Mouse (Mus musculus): Measurements from ENCODE around the gene Palb2.
"Not testable (repeated sequence)": the region's sequence is repeated elsewhere in the genome, so short reads cannot be mapped to it uniquely, and the experiment has no call there.

Palb2 gene

GRCm38 (mm10) chr7:122101014-122101746, 31.6 kb downstream of the Palb2 start:
- in situ Hi-C loops (cut with MboI, MseI): not testable (repeated sequence)

DNA sequence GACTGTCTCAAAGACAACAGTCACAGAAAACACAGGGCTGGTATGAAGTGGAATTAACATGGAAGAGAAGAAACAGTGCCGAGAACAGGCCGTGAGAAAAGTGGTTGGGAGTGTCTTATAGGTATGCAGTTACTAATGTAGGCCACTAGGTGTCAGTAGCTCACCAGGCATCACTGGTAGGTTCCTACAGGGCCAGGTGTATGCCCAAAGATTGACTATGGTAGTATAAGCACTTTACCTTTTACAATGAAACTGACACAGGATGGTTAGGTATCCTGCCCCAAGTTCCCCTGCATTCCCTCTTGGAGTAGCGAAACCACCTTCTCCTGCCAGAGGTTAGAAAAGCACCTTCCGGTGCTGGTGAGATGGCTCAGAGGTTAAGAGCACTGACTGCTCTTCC, 33.6 kb downstream of the Palb2 start:
- in situ Hi-C loops (cut with MboI, MseI): no loop called here

DNA sequence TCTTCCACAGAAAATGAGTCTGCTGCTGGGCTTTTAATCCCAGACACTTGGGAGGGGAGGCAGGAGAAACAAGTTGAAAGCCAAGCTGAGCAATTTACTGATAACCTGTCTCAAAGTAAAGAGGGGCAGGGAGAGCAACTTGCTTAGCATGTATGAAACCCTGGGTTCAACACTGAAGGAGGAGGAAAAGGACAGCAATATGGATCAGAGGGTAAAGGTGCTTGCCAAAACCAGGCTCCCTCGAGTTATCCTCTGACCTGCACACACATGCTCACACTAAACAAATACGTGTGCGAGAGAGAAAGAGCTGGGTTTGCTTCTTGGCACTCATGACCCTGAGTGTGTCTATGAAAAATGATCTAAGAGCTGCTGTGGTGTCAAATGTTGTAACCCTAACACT, 34.8 kb downstream of the Palb2 start:
- in situ Hi-C loops (cut with MboI, MseI): no loop called here

DNA sequence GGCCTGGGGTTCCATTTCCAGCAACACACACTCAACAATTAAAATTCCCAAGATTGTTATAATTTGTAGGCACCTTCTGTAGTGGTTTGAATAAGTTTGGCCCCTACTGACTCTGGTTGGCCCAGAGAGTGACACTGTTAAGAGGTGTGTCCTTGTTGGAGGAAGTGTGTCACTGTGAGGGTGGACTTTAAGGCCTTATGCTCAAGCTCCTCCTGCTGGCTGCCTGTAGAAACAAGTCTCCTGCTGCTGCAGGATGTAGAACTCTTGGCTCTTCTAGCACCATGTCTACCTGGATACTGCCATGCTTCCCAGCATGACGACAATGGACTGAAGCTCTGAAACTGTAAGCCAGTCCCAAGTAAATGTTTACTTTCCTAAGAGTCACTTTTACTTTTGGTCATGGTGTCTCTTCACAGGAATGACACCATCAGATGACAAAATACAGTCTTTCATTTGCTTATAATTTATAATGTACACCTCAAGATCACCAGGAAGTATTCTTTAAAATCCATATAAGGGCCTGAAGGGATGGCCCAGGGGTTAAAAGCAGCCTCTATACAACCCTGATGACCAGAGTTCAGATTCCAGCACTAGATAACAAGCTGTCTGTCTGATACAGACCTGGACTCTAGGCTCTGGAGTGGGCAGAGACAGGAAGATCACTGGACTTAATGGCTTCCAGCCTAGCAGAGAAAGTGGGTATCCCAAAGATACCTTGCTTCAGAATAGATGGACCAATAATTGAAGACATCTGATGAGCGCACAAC, 38.0 kb downstream of the Palb2 start:
- in situ Hi-C loops (cut with MboI, MseI): no loop called here

GRCm38 (mm10) chr7:122087195-122087982, 45.4 kb downstream of the Palb2 start:
- in situ Hi-C loops (cut with MboI, MseI): no loop called here

- in situ Hi-C loops (cut with MboI, MseI): no loop called here
Observed at GRCm38 (mm10) chr7:122081071-122081470, 51.7 kb downstream of the Palb2 start.

GRCm38 (mm10) chr7:122079798-122080554, 52.8 kb downstream of the Palb2 start:
- in situ Hi-C loops (cut with MboI, MseI): no loop called here

DNA sequence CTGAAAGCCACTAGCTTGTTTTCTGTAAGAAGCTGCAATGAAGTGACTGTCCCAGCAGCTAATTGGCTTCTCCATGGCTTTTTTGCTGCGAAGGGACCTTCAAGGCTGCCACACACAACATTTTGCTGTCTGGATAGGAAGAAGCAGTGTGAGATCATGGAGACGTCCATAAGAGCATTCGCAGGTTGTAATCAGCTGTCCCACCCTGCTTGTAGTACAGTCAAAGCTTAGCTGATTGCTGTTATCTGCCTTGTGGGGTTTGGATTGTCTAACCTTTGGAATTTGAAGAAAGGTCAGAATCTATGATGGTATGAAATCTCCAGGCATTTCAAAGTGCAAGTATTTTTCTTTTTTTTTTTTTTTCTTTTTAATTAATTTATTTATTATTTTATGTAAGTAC, 58.4 kb downstream of the Palb2 start:
- in situ Hi-C loops (cut with MboI, MseI): loop anchor here (5.0 kb wide), 1 partner anchor 878 kb away; no protein-coding TSS in a partner anchor

- in situ Hi-C loops (cut with MboI, MseI): no loop called here
Observed at GRCm38 (mm10) chr7:122067517-122068381, 65.0 kb downstream of the Palb2 start.

- in situ Hi-C loops (cut with MboI, MseI): no loop called here
Observed at GRCm38 (mm10) chr7:122066945-122067516, 65.8 kb downstream of the Palb2 start, which contains the start of the genes Ubfd1 and Ears2. TSS of gene Ubfd1 (plus strand) at chr7:122067175. TSS of gene Ears2 (minus strand) at chr7:122067263.

DNA sequence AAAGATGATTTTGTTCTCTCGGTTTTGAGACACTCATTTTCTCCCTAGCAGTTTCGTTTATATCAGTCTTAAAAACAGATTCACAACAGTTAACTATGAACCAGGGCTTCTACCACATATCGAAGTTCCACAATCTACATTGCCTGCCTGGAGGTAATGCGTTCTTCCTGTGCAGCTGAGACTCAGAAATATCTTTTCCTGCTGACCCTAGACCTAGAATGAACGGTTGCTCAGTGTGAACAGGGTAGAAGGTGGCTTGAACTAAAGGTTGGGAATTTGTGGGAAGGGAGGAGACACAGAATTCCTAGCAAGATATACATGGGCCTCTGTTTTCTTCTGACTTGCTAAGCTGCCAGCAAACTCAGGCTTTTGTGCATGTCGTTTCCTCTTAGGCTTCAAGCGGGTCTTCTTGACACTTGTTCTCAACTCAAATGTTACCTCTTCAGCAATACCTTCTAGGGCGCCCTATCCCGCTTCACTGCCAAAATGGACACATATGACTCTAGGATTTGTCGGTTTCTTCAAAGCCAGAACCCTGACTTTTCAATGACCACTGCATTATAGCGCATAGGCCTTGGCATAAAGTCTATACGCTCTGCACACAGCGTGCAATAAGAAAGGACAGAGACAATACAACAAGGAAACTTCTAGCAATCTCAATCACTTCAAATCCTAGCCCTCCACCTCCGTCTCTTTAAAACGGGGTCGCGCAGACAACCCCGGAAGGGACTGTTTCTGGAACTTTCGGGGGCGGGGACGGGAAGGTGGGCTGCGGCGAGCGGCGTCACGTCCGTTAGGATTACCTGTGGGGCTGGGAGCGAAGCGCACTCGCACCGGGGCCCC, 66.5 kb downstream of the Palb2 start:
- in situ Hi-C loops (cut with MboI, MseI): no loop called here

DNA sequence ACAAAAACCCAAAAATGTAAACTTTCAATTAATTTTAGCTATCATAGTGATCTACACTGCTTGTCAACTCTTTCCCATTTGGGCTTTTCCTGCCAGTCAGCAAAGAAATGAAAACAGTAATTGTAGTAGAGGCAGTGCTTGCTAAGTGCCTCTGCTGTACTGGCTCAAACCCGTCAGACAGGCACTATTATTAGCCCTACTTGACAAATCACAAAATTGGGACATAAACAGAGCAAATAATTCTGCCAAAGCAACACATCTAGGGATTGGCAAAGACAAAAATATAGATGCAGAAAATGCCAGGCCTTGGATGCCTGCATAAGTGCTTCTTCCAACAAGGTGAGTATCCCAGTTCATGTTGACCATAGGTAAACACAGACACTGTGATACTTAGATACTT, 67.1 kb downstream of the Palb2 start:
- in situ Hi-C loops (cut with MboI, MseI): no loop called here
